Mouse (Mus musculus) midbrain, embryonic 14.5 days (tissue): ENCODE results near the gene Ifitm6. TPM values are rescaled to one million over a fixed set of nuclear protein-coding genes. Genes with fewer than 3 reads are reported as not detected.

Experiments used
- ATAC-seq: fragments of 200-750 bp; cut with Nextera tagmentation; 2 replicates; pipeline ENCODE4 v1.8.0; 2017; ENCODE audit warnings: moderate number of reproducible peaks, moderate library complexity; ENCODE audit not compliant: low FRiP score, low TSS enrichment
- DNase-seq: peaks from one replicate; pipeline ENCODE4 v3.0.0-alpha.2; 2015
- H3K27ac ChIP-seq: fragments of 300-500 bp; sonication (generic); replicated peaks from 2 replicates; pipeline ENCODE4 v1.5.1; 2014; ENCODE audit warnings: mild to moderate bottlenecking, low read depth, low read length, moderate library complexity
- H3K27me3 ChIP-seq: fragments of 300-500 bp; sonication (generic); 2 replicates; pipeline ENCODE4 v1.6.1; 2014; ENCODE audit warnings: low read length, control low read depth, mixed read lengths; ENCODE audit not compliant: control insufficient read depth, insufficient read depth
- H3K36me3 ChIP-seq: fragments of 300-500 bp; sonication (generic); 2 replicates; pipeline ENCODE4 v1.6.1; 2014; ENCODE audit warnings: low read length, control low read depth; ENCODE audit not compliant: control insufficient read depth, insufficient read depth
- H3K4me1 ChIP-seq: fragments of 300-500 bp; sonication (generic); 2 replicates; pipeline ENCODE4 v1.6.1; 2014; ENCODE audit warnings: mild to moderate bottlenecking, antibody characterized with exemption, low read length, control low read depth; ENCODE audit not compliant: control insufficient read depth, insufficient read depth
- H3K4me2 ChIP-seq: fragments of 300-500 bp; sonication (generic); 2 replicates; pipeline ENCODE4 v1.6.1; 2014; ENCODE audit warnings: mild to moderate bottlenecking, low read length, moderate library complexity
- H3K4me3 ChIP-seq: fragments of 300-500 bp; sonication (generic); replicated peaks from 2 replicates; pipeline ENCODE4 v1.5.1; 2014; ENCODE audit warnings: low read depth, low read length
- H3K9ac ChIP-seq: fragments of 300-500 bp; sonication (generic); replicated peaks from 2 replicates; pipeline ENCODE4 v1.6.1; 2014; ENCODE audit warnings: mild to moderate bottlenecking, low read length, moderate library complexity
- H3K9me3 ChIP-seq: fragments of 300-500 bp; sonication (generic); 2 replicates; pipeline ENCODE4 v1.6.1; 2016; ENCODE audit warnings: low read length, control low read depth, mixed read lengths; ENCODE audit not compliant: control insufficient read depth
- WGBS: fragments of 180-500 bp; shearing (Covaris S2); extraction: QIAGEN DNeasy Blood & Tissue Kit; methylation state at CpG from one replicate; pipeline ENCODE4 v1.1.7; 2014; 5-methylcytosine and 5-hydroxymethylcytosine counted together
- polyA plus RNA-seq: library from polyadenylated mRNA; unstranded; fragments of >200 nt; fragmentation: Nextera tagmentation; extraction: Ambion mirVana; gene quantifications from 2 replicates; pipeline ENCODE4 v1.2.1, GENCODE M21; 2014

Gene Ifitm6
- polyA plus RNA-seq, 1 experiment from 2014 or later: 0.34 TPM

- ATAC-seq (peak; percentile 92), DNase-seq (peak; percentile 96)
- Histone ChIP-seq H3K4me1 (peaks cover 9% of the 10 kb centered on the region), H3K9ac (peak overlapping the region; percentile 49; the same call in 1 of the 2 replicates), H3K9me3 (no peaks in the 10 kb centered on the region), H3K4me2 (peak overlapping the region; percentile 82), H3K36me3 (no peaks in the 10 kb centered on the region), H3K27me3 (no peaks in the 10 kb centered on the region), H3K27ac (peak overlapping the region; percentile 66), H3K4me3 (peak overlapping the region; percentile 35)
- WGBS: 11% methylated on average over 21 of the region's 21 CpGs
Observed at GRCm38 (mm10) chr7:141048226-141049218, 30.8 kb upstream of the Ifitm6 start.

GRCm38 (mm10) chr7:141047581-141048225 lies 30.0 kb upstream of the Ifitm6 start:
- Histone ChIP-seq H3K4me2 (peak overlapping the region; percentile 82), H3K4me3 (peak overlapping the region; percentile 35), H3K9me3 (no peaks in the 10 kb centered on the region), H3K4me1 (peaks cover 9% of the 10 kb centered on the region), H3K27me3 (no peaks in the 10 kb centered on the region), H3K27ac (peak overlapping the region; percentile 66), H3K36me3 (no peaks in the 10 kb centered on the region), H3K9ac (peak overlapping the region; percentile 49; the same call in 1 of the 2 replicates)
- WGBS: 6% methylated on average over 16 of the region's 19 CpGs
- DNase-seq (peak; percentile 68), ATAC-seq (peak; percentile 86)

DNA sequence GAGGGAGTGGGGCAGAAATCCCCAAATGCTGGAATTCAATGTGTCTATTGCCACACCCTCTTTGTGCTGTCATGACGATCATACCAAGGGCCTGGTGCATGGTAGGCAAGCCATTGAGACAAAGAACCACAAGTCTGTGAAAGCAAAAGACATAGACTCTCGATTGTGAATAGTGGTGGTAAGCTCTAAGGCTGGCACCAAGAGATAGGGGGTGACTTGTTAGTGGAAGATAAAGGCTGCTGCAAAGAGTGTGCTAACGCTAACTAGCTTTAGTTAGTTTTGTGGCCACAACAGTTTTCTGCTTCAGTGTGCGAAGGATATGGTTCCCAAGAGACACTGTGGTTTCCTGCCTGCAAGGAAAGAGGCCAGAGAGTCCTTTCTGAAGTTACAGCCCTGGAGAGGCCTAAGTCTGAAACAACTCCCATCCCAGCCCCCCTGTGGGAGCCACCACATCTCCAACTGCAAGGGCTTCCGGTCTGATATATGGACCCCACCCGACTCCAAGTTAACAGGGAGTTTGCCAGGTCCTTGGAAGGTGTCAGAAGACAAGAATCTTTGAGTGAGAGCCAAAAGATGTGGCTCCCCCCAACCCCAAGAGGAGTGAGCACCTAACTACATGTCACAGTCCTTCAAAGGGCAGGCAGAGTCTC lies 29.3 kb upstream of the Ifitm6 start:
- Histone ChIP-seq H3K4me2 (peak overlapping the region; percentile 82), H3K4me3 (no peak overlapping the region), H3K27ac (no peak overlapping the region), H3K9ac (no peak overlapping the region), H3K36me3 (no peaks in the 10 kb centered on the region), H3K4me1 (peaks cover 9% of the 10 kb centered on the region), H3K9me3 (no peaks in the 10 kb centered on the region), H3K27me3 (no peaks in the 10 kb centered on the region)
- no peak for ATAC-seq
- 77% methylated on average over 6 of the region's 6 CpGs for WGBS
- no peak for DNase-seq

- 66% methylated on average over 4 of the region's 4 CpGs for WGBS
Observed at GRCm38 (mm10) chr7:141042539-141042938, 24.8 kb upstream of the Ifitm6 start.

DNA sequence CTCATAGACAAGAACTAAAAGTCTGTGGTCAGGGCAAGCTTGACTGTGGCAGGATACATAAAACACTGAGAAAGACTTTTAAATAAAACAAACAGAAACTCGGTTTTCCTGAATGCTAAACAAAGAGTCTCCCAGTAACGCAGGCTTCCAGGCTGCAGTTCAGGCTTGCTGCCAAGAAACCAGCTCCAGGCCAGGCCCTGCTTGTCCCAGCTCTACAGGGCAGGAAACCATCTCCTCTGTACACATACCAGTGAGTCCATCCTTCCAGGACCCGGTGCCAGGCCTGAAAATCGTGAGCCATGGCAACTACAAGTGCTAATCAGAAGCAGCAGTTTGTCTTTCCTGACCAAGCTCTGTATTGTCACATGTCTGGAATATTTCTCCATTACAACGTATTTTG lies 23.9 kb upstream of the Ifitm6 start:
- Histone ChIP-seq H3K4me1 (no peaks in the 10 kb centered on the region), H3K9ac (no peak overlapping the region), H3K36me3 (no peaks in the 10 kb centered on the region), H3K4me3 (no peak overlapping the region), H3K9me3 (no peaks in the 10 kb centered on the region), H3K4me2 (no peak overlapping the region), H3K27me3 (no peaks in the 10 kb centered on the region), H3K27ac (0 out of 2 replicates have a peak overlapping the region, but pooled peaks have one; percentile 52)
- DNase-seq (peak; percentile 73), ATAC-seq (no peak)
- WGBS: 26% methylated on average over 5 of the region's 5 CpGs

More at GRCm38 (mm10) chr7:141042539-141042938, 24.8 kb upstream of the Ifitm6 start:
- ATAC-seq: no peak
- Histone ChIP-seq H3K4me3 (no peak overlapping the region), H3K9me3 (no peaks in the 10 kb centered on the region), H3K4me2 (no peak overlapping the region), H3K4me1 (0 out of 2 replicates have a peak, but pooled peaks cover 3% of the 10 kb centered on the region), H3K27ac (no peak overlapping the region), H3K27me3 (no peaks in the 10 kb centered on the region), H3K9ac (no peak overlapping the region), H3K36me3 (no peaks in the 10 kb centered on the region)
- DNase-seq: no peak

- H3K27ac ChIP-seq: peak overlapping the region; percentile 57; the same call in 1 of the 2 replicates
- DNase-seq: peak; percentile 15
- ATAC-seq: no peak
Observed at GRCm38 (mm10) chr7:141040867-141041606, 23.3 kb upstream of the Ifitm6 start.

GRCm38 (mm10) chr7:141039386-141040107 lies 21.8 kb upstream of the Ifitm6 start:
- ATAC-seq: no peak
- H3K4me2 ChIP-seq: no peak overlapping the region
- H3K36me3 ChIP-seq: no peaks in the 10 kb centered on the region
- no peaks in the 10 kb centered on the region for H3K27me3 ChIP-seq
- H3K9ac ChIP-seq: no peak overlapping the region
- no peaks in the 10 kb centered on the region for H3K9me3 ChIP-seq
- no peaks in the 10 kb centered on the region for H3K4me1 ChIP-seq
- H3K4me3 ChIP-seq: no peak overlapping the region
- DNase-seq: no peak
- no peak overlapping the region for H3K27ac ChIP-seq
- 92% methylated on average over 4 of the region's 4 CpGs for WGBS

More at GRCm38 (mm10) chr7:141040867-141041606, 23.3 kb upstream of the Ifitm6 start:
- 32% methylated on average over 6 of the region's 9 CpGs for WGBS
- Histone ChIP-seq H3K4me1 (no peaks in the 10 kb centered on the region), H3K27me3 (no peaks in the 10 kb centered on the region), H3K4me3 (no peak overlapping the region), H3K4me2 (no peak overlapping the region), H3K9ac (no peak overlapping the region), H3K9me3 (no peaks in the 10 kb centered on the region), H3K36me3 (no peaks in the 10 kb centered on the region)
